Mouse (Mus musculus) c-Kit-positive CD71-positive TER-119-negative erythroid progenitor cells, embryonic 14.5 days (primary cell): ENCODE measurements around the gene Bicc1.

Experiments
- DNase-seq: peaks from one replicate; pipeline ENCODE4 v3.0.0-alpha.2; 2013; ENCODE audit warnings: low read depth

Gene Bicc1

GRCm38 (mm10) chr10:71122480-71122879, 37.0 kb downstream of the Bicc1 start:
- no peak for DNase-seq

GRCm38 (mm10) chr10:71120769-71121165, 38.7 kb downstream of the Bicc1 start:
- no peak for DNase-seq

- no peak for DNase-seq
Observed at GRCm38 (mm10) chr10:71120121-71120768, 39.3 kb downstream of the Bicc1 start.

GRCm38 (mm10) chr10:71119120-71119847, 40.2 kb downstream of the Bicc1 start:
- no peak for DNase-seq

- no peak for DNase-seq
Observed at GRCm38 (mm10) chr10:71117766-71118165, 41.7 kb downstream of the Bicc1 start.

- no peak for DNase-seq
Observed at GRCm38 (mm10) chr10:71114260-71114920, 45.1 kb downstream of the Bicc1 start.

GRCm38 (mm10) chr10:71106491-71107205, 52.9 kb downstream of the Bicc1 start:
- DNase-seq: no peak

GRCm38 (mm10) chr10:71104791-71105190, 54.7 kb downstream of the Bicc1 start:
- DNase-seq: no peak

GRCm38 (mm10) chr10:71100815-71101499, 58.5 kb downstream of the Bicc1 start:
- DNase-seq: no peak

- DNase-seq: no peak
Observed at GRCm38 (mm10) chr10:71094707-71095254, 64.7 kb downstream of the Bicc1 start.

- no peak for DNase-seq
Observed at GRCm38 (mm10) chr10:71093312-71093711, 66.2 kb downstream of the Bicc1 start.

- no peak for DNase-seq
Observed at GRCm38 (mm10) chr10:71087359-71087716, 72.2 kb downstream of the Bicc1 start.

- no peak for DNase-seq
Observed at GRCm38 (mm10) chr10:71086571-71087358, 72.7 kb downstream of the Bicc1 start.

- no peak for DNase-seq
Observed at GRCm38 (mm10) chr10:71082986-71083385, 76.5 kb downstream of the Bicc1 start.

GRCm38 (mm10) chr10:71078856-71079255, 80.6 kb downstream of the Bicc1 start:
- no peak for DNase-seq

- DNase-seq: no peak
Observed at GRCm38 (mm10) chr10:71065009-71065408, 94.5 kb downstream of the Bicc1 start.

- no peak for DNase-seq
Observed at GRCm38 (mm10) chr10:71064576-71064975, 94.9 kb downstream of the Bicc1 start.

- no peak for DNase-seq
Observed at GRCm38 (mm10) chr10:71062151-71062550, 97.3 kb downstream of the Bicc1 start.

GRCm38 (mm10) chr10:71060269-71060668, 99.2 kb downstream of the Bicc1 start:
- no peak for DNase-seq

- no peak for DNase-seq
Observed at GRCm38 (mm10) chr10:71058616-71059247, 100.8 kb downstream of the Bicc1 start.
